Mouse (Mus musculus): ENCODE results near the gene Dcaf11. TPM values are rescaled to one million over a fixed set of nuclear protein-coding genes. Genes with fewer than 3 reads are reported as not detected.

Dcaf11 gene
- polyA plus RNA-seq, 1 experiment from 2014 or later, result 45.9 TPM

GRCm38 (mm10) chr14:55576376-55576775 lies 16.6 kb downstream of the Dcaf11 start:
- H3K9me3 ChIP-seq (ENCODE audit: control insufficient read depth, low read length), result no peaks in the 10 kb centered on the region
- TF ChIP-seq CTCF (IDR thresholded peaks at IDR 0.05; ENCODE audit: low read depth) (no peak), EP300 (optimal IDR thresholded peaks at IDR 0.05) (no peak)
- H3K4me3 ChIP-seq (ENCODE audit: low read depth, low read length), result no peak overlapping the region
- no peak overlapping the region for H3K9ac ChIP-seq (ENCODE audit: low read length)
- ATAC-seq (ENCODE audit: low FRiP score, low TSS enrichment) (no peak), DNase-seq (ENCODE audit: low spot score) (no peak)
- H3K4me1 ChIP-seq (replicated peaks; ENCODE audit: control insufficient read depth, insufficient read depth), result no peaks in the 10 kb centered on the region
- 76% methylated on average over 16 of the region's 16 CpGs for WGBS
- no peak overlapping the region for H3K27ac ChIP-seq (replicated peaks)
- peaks cover 4% of the 10 kb centered on the region; the same call in 1 of the 2 replicates for H3K36me3 ChIP-seq (ENCODE audit: control insufficient read depth, insufficient read depth, low read length)
- H3K4me2 ChIP-seq (replicated peaks; ENCODE audit: low read depth), result no peak overlapping the region
- no peaks in the 10 kb centered on the region for H3K27me3 ChIP-seq (ENCODE audit: control insufficient read depth, insufficient read depth, low read length)

- H3K27ac ChIP-seq (replicated peaks), result peak within 1 kb of the TSS; percentile 91
- TF ChIP-seq EP300 (optimal IDR thresholded peaks at IDR 0.05) (no peak), CTCF (IDR thresholded peaks at IDR 0.05; ENCODE audit: low read depth) (peak; percentile 13; the same call in 1 of the 2 replicates)
- peak within 1 kb of the TSS; percentile 88 for H3K9ac ChIP-seq (ENCODE audit: low read length)
- H3K9me3 ChIP-seq (ENCODE audit: control insufficient read depth, low read length), result no peaks in the 10 kb centered on the region
- peak within 1 kb of the TSS; percentile 81 for H3K4me3 ChIP-seq (ENCODE audit: low read depth, low read length)
- no peaks in the 10 kb centered on the region for H3K27me3 ChIP-seq (ENCODE audit: control insufficient read depth, insufficient read depth, low read length)
- DNase-seq (ENCODE audit: low spot score) (peak; percentile 82), ATAC-seq (ENCODE audit: low FRiP score, low TSS enrichment) (peak; percentile 84)
- H3K36me3 ChIP-seq (ENCODE audit: control insufficient read depth, insufficient read depth, low read length), result peaks cover 4% of the 10 kb centered on the region; the same call in 1 of the 2 replicates
- H3K4me2 ChIP-seq (replicated peaks; ENCODE audit: low read depth), result peak within 1 kb of the TSS; percentile 94
- H3K4me1 ChIP-seq (replicated peaks; ENCODE audit: control insufficient read depth, insufficient read depth), result no peaks in the 10 kb centered on the region
- under 1% methylated on average over 32 of the region's 32 CpGs for WGBS
Observed at GRCm38 (mm10) chr14:55577871-55578667, 18.3 kb downstream of the Dcaf11 start, which contains the start of gene Psme1. Gene Psme1, plus strand, starts transcription at chr14:55578123.

- ATAC-seq (ENCODE audit: low FRiP score, low TSS enrichment) (peak; percentile 39), DNase-seq (ENCODE audit: low spot score) (peak; percentile 67)
Observed at GRCm38 (mm10) chr14:55578668-55579269, 19.0 kb downstream of the Dcaf11 start.

GRCm38 (mm10) chr14:55579511-55580496 lies 20.0 kb downstream of the Dcaf11 start:
- Histone ChIP-seq H3K27me3 (ENCODE audit: control insufficient read depth, insufficient read depth, low read length) (no peaks in the 10 kb centered on the region), H3K9ac (ENCODE audit: low read length) (no peak overlapping the region), H3K4me1 (replicated peaks; ENCODE audit: control insufficient read depth, insufficient read depth) (peaks cover 3% of the 10 kb centered on the region; the same call in 1 of the 2 replicates), H3K27ac (replicated peaks) (no peak overlapping the region), H3K36me3 (ENCODE audit: control insufficient read depth, insufficient read depth, low read length) (peaks cover 4% of the 10 kb centered on the region; the same call in 1 of the 2 replicates), H3K4me3 (ENCODE audit: low read depth, low read length) (no peak overlapping the region), H3K4me2 (replicated peaks; ENCODE audit: low read depth) (no peak overlapping the region), H3K9me3 (ENCODE audit: control insufficient read depth, low read length) (no peaks in the 10 kb centered on the region)
- WGBS, result 89% methylated on average over 21 of the region's 23 CpGs
- TF ChIP-seq CTCF (IDR thresholded peaks at IDR 0.05; ENCODE audit: low read depth), result 0 out of 2 replicates have a peak, but pooled peaks have one; percentile 4
- TF ChIP-seq EP300 (optimal IDR thresholded peaks at IDR 0.05), result no peak
- no peak for DNase-seq (ENCODE audit: low spot score)
- no peak for ATAC-seq (ENCODE audit: low FRiP score, low TSS enrichment)

More at GRCm38 (mm10) chr14:55578668-55579269, 19.0 kb downstream of the Dcaf11 start:
- TF ChIP-seq CTCF (IDR thresholded peaks at IDR 0.05; ENCODE audit: low read depth), result no peak
- TF ChIP-seq EP300 (optimal IDR thresholded peaks at IDR 0.05), result no peak
- peak overlapping the region; percentile 81 for H3K4me3 ChIP-seq (ENCODE audit: low read depth, low read length)
- no peaks in the 10 kb centered on the region for H3K27me3 ChIP-seq (ENCODE audit: control insufficient read depth, insufficient read depth, low read length)
- H3K9me3 ChIP-seq (ENCODE audit: control insufficient read depth, low read length), result no peaks in the 10 kb centered on the region
- H3K4me1 ChIP-seq (replicated peaks; ENCODE audit: control insufficient read depth, insufficient read depth), result no peaks in the 10 kb centered on the region
- H3K27ac ChIP-seq (replicated peaks), result peak overlapping the region; percentile 91
- H3K4me2 ChIP-seq (replicated peaks; ENCODE audit: low read depth), result peak overlapping the region; percentile 94
- peak overlapping the region; percentile 88 for H3K9ac ChIP-seq (ENCODE audit: low read length)
- H3K36me3 ChIP-seq (ENCODE audit: control insufficient read depth, insufficient read depth, low read length), result peaks cover 4% of the 10 kb centered on the region; the same call in 1 of the 2 replicates
- 24% methylated on average over 6 of the region's 6 CpGs for WGBS

GRCm38 (mm10) chr14:55580731-55581130 lies 20.9 kb downstream of the Dcaf11 start:
- no peak for TF ChIP-seq EP300 (optimal IDR thresholded peaks at IDR 0.05)
- TF ChIP-seq CTCF (IDR thresholded peaks at IDR 0.05; ENCODE audit: low read depth), result no peak
- ATAC-seq (ENCODE audit: low FRiP score, low TSS enrichment), result no peak

More at GRCm38 (mm10) chr14:55580731-55581130, 20.9 kb downstream of the Dcaf11 start:
- Histone ChIP-seq H3K27ac (replicated peaks) (no peak overlapping the region), H3K4me2 (replicated peaks; ENCODE audit: low read depth) (no peak overlapping the region), H3K9me3 (ENCODE audit: control insufficient read depth, low read length) (no peaks in the 10 kb centered on the region), H3K4me3 (ENCODE audit: low read depth, low read length) (no peak overlapping the region), H3K9ac (ENCODE audit: low read length) (no peak overlapping the region), H3K4me1 (replicated peaks; ENCODE audit: control insufficient read depth, insufficient read depth) (peaks cover 3% of the 10 kb centered on the region; the same call in 1 of the 2 replicates), H3K27me3 (ENCODE audit: control insufficient read depth, insufficient read depth, low read length) (no peaks in the 10 kb centered on the region), H3K36me3 (ENCODE audit: control insufficient read depth, insufficient read depth, low read length) (peaks cover 4% of the 10 kb centered on the region; the same call in 1 of the 2 replicates)
- 93% methylated on average over 16 of the region's 16 CpGs for WGBS
- no peak for DNase-seq (ENCODE audit: low spot score)
